Mouse (Mus musculus) thymus, postnatal 14 days (tissue): ENCODE measurements around the gene Ascc1.
"Not testable (repeated sequence)": the region's sequence is repeated elsewhere in the genome, so short reads cannot be mapped to it uniquely, and the experiment has no call there.

Source experiments
- DNase-seq: peaks from one replicate; pipeline ENCODE4 v3.0.0; 2021

Ascc1 gene

DNA sequence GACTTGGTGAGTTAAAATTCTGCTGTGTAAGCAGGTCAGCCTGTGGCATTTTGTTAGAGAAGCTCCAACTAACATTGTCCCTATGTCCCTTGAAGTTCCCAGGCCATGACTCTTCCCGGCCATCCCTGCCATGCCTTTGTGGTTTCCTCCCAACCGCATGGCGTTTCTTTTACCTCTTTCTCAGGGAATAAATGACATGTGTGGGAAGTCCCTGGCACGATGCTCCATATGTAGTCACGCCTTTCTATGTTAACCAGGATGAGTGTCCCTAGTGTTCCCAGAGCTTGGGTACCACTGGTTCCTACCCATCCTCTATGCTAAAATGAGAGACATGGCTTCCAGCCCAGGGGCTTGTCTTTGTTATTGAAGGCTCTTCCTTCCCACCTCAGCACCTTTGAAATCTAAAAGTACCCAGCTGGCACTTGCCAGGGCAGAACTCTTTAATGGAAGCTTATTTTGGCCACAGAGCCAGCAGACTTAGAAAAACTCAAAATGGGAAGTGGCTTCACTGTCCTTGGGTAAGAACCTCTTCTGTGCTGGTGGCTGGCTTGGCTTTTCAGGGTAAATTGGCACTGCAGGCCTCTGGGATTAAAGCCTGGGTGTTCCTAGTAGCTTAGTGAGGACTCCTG is 24.8 kb upstream of the Ascc1 start:
- no peak for DNase-seq

DNA sequence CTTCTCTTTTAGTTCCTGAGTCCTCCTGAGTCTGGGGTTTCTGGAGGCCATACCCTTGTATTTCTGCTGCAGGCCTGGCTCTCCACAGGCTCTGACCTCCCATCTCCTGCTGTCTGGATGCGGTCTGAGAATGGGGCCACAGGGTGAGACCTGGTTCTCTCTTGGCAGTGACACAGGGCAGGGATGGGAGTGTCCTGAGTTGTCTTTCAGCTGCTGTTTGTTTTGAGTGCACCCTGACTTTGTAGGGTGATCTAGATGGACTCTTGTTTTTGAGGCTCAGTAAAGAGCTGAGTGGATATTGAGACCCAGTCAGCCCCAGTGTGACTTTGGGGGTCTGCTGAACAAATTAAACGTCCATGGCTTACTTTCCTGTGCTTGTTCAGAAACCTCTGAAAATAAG is 24.2 kb upstream of the Ascc1 start:
- DNase-seq = no peak

DNA sequence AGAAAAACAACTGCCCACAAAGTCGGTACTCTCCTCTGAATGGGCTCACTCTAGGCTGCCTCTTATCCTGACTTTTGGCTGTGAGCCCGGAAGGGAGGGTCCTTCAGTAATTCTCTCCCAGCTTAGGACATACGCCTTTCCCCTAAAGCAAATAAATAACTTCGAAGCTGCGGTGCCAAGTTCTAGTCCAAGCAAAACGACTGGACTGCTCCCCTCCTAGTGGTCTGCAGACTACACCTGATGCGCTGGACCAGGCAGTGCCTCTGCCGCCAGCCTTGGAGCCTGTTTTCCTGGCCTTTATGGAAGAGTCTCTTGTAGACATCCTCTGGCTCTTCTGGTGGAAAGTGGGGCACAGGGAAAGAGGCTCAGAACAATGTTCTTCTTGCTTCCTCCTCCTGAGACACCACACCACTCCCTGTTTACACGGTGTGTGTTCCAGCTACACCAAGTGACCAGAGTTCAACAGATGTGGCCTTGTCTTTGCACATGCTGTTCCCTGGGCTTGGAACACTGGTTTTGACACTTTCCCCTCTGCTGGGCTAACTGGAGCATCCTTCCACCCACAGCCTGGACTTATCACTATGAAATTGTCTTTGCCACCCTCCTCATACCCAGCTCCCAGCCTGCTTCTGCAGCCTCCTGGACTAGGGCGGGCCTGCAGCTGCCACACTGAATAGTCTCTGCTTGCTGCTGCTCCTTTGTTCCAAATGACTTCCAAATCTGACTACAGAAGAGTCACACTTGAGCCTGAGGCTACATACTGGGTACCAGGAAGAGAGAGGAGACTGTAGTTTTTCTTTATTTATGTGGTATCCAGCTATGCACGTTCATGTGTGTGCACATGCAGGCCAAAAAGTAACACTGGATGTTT is 23.5 kb upstream of the Ascc1 start:
- no peak for DNase-seq

DNA sequence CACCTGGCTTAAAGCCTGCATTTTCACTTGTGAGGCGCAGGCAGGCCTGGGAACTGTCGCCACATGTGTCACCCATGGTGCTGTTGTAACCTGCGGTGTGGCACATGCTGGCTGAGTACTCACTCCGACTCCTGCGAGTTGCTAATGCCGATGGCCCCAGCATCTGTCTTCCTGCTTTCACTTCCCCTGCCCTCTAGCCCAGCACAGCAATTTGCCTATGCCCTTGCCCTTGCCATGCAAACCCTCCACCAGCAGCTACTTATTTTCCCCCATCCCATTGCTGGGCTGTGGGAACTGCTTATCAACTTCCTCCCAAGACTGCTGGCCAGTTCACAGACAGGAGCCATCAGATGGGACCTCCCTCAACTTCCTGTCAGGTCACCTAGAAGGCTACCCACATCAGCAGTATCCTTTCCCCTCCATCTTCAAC is 21.8 kb upstream of the Ascc1 start:
- peak; percentile 64 for DNase-seq

DNA sequence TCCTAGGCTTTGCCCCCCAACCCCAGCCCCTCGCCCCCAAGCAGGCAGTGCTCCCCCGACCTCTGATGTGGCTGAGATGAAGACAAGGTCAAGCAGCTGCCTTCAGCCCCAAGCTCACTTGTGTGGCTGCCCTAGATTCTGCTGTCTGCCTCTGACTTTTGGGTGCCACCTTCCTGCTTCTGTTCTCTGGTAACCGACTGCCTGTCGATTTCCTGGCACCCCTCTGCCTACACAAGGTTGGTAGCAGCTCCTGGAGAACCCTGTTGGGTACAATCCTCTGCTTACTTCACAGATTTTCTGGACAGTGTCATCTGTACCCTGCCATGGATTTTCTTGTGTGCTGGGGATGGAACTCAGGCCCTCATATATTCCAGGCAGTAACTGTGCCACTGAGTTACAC is 21.3 kb upstream of the Ascc1 start:
- DNase-seq = peak; percentile 80

DNA sequence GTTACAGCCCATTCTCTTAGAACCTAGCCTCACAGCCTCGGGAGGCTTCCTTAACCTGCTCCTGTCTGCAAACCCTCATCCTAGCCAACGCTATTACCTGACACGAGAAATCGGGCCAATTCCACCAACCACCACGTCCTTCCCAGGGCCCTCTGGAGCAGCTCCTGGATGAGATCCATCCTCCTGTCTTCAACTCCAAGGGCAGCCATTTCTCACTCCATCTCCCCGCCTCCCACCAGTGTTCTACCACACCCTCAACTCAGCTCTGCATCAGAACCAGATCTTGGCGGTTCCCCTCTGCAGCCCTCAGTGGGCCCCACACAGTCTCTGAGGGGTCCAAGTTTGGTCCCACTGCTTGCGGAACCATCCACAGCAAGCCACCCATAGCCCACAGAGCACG is 20.8 kb upstream of the Ascc1 start:
- peak; percentile 44 for DNase-seq

DNA sequence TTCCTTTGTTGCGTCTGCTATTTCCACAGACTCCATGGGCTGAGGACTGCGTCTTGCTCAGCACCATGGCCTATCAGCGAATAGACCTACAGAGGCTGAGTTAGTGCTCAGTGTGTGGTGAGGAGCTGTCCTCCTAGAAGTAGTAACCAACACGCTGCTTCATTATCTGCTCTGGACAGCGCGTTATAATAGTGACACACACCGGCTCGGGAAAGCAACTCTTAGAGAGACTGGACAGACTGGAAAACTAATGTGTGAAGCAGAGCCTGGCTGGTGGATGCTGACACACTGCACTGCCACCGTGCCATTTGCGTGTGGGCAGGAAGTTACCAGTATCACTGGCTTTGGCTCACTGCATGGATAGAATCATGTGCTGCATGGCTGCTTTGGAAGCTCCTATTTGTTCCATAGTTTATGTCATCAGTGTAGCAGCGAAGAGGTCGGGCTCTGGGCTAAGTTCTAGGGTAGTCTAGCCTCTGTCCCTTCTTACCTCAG is 20.2 kb upstream of the Ascc1 start:
- peak; percentile 56 for DNase-seq

DNA sequence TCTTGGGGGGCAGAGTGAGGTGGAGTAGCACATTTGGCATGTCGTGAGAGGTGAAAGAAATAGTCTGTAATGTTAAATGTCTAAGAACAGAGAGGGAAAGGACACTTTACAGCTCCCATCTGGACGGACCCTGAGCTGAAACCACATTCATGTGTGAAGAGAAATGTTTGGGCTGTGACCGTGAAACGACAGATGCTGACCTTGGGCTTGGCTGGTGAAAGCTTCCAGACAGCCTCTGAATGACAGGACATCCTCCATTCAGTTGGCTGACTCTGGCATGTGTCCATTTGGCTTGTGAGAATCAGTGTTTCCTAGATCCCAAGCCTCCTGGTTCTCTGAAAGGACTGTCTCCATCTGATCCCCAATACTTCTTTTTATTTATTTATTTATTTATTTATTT is 14.6 kb upstream of the Ascc1 start:
- no peak for DNase-seq

DNA sequence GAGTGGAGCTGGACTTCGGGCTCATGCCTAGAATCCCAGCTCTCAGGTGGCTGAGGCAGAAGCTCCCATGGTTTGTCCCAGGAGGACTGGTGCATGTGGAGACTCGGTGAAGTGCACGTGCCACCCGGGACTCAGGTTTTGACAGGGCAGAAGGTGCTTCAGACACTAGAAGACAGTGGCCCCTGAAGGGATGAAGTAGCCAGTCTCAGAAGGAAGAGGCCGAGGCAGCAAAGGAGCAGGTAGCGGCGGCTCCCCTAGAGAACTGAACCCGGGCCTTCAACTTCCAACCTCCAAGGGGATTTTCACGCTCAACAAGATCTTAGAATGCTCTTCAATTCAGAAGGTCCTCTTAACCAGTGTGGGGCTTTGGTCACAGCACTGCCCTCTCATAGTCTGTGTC is 12.2 kb upstream of the Ascc1 start:
- DNase-seq = no peak

DNA sequence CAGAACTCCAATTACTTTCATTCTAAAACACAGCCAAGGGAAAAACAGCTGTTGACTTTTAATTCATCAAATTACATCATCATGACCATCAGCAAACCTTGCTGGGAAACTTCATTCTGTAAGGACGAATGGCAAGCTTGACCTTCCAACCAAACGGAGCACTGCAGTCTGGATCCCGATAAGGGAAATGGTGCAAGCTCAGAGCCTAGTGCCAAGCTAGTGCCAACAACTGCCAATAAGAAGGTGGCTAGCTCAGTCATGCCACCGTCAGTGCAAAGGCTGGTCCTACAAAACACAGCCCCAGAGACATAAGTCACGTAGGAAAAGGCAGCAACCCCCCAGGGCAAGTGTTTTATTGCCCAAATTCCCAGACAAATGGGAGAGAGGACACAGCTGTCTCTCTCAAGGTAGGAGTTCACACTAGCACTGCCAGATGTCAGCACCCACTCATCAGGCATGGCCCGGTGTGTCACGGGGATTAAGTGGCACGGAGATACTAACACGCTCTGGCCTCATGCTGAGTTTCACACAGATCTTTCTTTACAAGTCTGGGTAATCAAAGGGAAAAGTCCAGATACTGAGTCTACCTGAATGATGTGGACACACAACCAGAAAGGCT is 11.2 kb upstream of the Ascc1 start:
- no peak for DNase-seq

DNA sequence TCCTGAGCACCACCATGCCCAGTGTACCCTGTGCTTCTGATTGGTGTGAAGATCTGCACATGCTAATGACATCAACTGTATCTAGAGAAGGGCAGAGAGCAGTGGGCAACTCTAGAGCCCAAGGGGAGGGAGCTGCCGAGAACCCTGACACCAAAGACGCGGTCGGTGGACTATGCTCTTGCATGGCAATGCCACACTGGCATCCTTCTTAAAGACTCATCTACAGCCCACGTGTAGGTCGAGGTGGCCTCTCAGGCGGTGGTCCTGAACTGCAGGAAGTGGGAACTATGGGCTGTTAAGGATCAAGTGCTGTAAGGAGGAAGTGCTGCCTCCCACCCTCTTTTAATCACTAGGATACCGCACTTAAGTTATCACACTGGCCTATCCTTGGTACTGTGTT is 10.6 kb upstream of the Ascc1 start:
- no peak for DNase-seq

DNA sequence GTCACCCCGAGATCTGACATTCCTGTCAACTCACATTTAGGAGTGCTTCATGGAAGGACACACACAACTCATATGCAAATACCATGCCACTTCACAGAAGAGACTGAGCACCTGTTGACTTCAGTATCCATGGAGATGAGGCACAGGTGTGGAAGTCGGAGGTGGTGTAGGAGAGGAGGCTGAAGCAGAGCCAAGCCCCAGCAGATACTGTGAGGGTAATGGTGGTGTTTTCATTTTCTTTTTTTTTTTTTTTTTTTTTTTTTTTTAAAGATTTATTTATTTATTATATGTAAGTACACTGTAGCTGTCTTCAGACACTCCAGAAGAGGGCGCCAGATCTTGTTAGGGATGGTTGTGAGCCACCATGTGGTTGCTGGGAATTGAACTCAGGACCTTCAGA is 8.8 kb upstream of the Ascc1 start:
- DNase-seq = not testable (repeated sequence)

DNA sequence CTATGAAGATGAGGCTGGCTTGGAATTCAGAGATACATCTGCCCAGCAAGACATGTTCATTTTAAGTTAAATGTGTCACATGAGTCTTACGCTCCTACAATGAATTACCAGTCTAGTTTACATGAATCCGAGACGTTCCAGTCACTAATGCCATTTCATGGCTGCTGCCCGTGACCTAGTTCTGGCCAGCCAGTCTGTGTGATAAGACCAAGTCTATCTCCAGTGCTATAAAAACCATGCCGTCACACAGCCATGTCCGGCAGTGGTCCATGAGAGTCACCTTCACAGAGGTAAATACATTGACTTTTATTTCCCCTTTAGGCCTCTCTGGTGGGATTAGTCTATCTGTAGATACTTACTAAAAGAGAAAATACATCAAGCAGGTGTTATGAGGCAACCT is 6.7 kb upstream of the Ascc1 start:
- DNase-seq = no peak

DNA sequence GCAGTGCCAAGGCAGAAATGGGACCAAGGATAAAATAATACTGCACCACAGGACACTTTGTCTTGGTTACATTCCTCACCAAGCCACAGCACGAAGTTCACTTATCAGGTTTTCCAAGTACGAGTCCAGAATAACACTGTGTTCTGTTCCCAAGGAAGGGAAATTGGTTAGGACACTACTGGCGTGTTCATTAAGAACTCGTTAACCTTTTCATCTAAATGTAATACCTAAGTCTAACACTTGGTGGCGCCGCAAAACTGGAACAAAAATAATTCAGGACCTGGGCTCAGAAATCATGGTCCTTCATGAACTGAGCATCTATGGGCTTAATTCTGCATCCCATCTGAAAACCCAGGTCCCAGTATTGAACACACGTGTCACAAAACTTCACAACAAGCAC is 5.0 kb upstream of the Ascc1 start:
- DNase-seq = peak; percentile 71

DNA sequence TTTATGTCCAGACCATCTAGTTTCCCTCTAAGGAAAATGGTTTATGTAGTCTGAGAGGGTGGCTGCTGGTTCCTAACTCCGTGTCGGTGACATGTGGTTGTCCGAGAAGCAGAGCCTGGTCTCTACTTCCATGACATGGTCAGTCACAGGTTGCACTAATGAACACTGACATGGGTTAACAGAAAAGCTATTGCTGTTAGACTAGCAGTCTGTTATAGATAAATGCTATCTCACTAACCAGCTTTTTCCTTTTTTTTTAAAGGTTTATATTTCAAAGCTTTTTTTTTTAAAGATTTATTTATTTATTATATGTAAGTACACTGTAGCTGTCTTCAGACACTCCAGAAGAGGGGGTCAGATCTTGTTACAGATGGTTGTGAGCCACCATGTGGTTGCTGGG is 3.5 kb upstream of the Ascc1 start:
- no peak for DNase-seq

DNA sequence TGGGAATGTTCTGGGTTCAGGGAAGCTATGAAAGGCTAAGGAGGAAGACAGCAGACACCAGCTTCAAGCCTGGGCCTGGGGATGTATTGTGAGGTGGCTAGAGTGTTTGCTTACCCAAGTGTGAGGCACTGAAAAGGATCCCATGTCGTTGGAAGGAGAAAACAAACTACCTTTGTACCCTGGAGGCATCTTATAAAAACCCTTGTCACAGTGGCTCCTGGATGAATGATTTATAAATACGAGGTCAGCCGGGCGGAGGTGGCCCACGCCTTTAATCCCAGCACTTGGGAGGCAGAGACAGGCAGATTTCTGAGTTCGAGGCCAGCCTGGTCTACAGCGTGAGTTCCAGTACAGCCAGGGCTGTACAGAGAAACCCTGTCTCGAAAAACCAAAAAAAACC is 942 bp upstream of the Ascc1 start:
- DNase-seq = not testable (repeated sequence)

DNA sequence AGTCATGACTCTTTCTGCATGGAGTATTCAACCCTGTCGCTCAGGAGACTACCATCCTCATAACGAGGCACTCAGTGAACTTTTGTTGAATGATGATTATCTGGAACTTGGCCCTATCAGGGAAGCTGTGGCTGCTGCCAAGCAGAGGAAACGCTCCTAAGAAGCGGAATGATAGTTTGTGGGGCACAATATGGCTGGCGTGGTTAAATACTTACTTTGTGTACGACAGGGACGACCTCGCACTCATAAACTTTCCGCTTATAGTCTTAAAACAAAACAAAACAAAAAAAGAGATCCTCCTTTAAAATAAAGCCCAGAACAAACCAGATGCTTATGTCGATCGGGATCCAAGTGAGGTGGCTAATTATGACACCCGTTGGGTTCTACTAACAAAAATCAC is 402 bp upstream of the Ascc1 start:
- DNase-seq = no peak

DNA sequence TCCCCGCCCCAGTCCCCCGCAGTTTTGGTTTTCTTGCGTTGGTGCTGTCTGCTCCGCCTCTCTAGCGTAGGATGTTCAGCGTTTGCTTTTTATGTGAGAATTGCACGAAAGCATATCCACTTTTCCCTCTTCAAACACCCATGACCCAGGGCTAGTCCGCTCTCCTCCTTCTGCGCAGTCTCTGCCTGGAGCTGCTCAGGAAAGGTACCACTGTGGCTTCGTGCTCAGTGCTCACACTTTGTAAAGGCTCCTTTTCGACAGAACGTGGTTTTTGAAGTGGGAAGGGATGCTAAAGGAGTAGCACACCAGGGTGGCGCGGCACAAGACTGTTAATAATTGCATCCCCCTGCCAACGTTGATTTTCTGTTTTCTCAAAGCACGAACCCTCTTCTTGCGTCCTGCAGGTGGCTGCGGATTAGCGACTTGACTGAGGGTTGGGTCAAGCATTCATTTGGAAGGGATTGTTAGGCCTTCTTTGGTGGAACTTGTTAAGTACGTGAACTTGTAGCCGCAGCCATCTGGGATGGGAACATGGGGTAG is 678 bp downstream of the Ascc1 start:
- DNase-seq = no peak

DNA sequence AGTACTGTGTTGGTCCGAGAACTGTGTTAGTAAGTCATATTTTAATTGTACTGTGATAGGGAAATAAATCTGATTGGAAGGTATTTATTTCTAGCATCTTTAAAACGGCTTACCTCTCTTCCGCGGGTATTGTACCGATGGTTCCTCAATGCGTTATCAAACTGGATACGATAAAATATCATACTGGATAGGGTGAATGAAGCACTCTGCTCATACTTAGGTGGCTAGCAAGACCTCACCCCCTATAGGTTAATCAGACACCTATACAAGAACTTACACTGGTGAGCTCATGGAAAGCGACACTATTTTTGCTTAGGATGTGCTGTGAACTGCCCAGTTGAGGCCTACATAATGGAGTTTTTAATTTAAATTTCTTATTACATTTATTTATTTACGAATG is 1.2 kb downstream of the Ascc1 start:
- no peak for DNase-seq

DNA sequence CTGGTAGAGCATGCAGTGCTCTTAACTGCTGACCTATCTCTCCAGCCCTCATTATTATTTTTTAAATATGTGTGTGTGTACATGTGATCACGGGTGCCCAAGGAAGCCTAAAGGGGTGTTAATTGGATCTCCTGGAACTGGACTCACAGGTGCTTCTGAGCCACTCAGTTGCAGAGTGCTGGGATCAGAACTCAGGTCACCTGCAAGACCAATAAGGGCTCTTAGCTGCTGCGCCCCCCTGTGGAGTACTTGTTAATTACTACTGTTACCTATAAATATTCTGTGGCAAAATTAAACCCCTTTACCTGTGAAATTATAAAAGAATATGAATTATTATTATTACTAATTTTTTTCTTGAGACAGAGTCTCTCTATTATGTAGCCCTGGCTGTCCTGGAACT is 2.7 kb downstream of the Ascc1 start:
- peak; percentile 74 for DNase-seq

DNA sequence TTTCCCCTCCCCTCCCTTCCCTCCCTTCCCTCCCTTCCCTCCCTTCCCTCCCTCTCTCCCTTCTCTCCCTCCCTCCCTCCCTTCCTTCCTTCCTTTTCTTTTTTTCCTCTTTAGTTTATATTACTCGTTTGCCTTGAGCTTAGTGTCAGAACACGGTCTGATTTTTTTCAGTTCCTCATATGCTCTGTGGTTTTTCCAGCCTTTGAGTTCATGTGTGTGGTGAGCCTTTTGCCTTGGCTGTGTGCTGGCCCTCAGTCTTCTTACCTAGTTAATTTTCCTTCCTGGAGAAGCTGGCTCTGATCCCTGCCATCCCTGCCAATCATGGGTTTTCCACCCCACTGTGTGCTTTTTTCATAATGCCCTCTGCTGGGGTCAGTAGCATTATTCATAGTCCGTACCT is 6.5 kb downstream of the Ascc1 start:
- DNase-seq = no peak

DNA sequence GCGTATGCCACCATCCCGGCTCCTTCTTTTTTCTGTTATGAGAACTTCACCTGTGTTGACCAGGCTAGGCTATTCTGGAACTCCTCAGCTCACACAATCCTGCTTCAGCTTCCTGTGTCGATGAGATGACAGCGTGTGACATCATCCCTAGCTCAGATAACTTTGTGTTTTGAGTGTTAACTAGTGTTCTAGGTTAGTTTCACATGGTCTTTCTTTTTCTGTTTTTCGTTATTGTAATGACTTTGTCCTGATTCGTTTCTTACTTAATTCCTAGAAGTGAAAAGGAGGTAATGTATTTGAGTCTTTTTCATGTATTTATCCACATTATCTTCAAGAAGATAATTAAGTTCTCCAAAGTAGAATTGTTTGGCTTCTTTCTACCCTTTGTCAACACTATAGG is 13.6 kb downstream of the Ascc1 start:
- no peak for DNase-seq

DNA sequence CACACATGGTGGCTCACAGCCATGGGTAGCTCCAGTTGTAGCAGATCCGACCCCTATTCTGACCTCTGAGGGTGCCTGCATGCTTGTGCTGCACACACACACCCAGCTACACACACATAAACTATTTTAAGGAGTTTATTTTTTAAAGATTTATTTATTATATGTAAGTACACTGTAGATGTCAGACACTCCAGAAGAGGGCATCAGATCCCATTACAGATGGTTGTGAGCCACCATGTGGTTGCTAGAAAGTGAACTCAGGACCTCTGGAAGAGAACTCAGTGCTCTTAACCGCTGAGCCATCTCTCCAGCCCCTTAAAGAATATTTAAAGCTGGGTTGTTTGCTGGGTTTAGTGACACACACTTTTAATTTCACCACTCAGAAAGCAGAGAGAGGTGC is 16.7 kb downstream of the Ascc1 start:
- no peak for DNase-seq

DNA sequence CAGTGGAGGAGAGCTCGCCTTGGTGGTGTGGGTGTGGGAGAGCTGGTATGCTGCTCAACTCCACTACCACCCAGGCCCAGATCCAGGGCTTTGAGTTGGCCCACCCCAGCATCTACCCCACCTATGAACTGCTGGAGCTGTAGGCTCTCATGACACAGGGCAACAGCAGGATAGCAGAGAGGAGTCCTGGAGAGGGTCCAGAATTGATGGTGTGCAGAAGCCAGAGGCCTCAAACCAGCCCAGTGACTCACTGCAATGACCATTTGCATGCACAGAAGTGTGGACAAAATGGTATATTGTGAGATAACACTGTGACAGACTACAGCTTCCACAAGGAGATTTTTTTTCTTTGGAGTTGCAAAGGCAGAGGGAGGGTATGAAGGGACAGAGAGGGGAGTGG is 21.1 kb downstream of the Ascc1 start:
- DNase-seq = no peak
